Mouse (Mus musculus) heart, adult 2 months (tissue): ENCODE results near the gene Pax7.

Experiments
- CTCF ChIP-seq: fragments of 200-600 bp; IDR thresholded peaks from 2 replicates; pipeline ENCODE4 v1.8.1; 2022; ENCODE audit warnings: antibody characterized with exemption, mild to moderate bottlenecking, moderate library complexity
- EP300 ChIP-seq: fragments of 200-500 bp; IDR thresholded peaks from 2 replicates; pipeline ENCODE4 v1.6.1; 2011; ENCODE audit warnings: low read depth, low read length, control low read depth; ENCODE audit not compliant: insufficient read depth

- TF ChIP-seq CTCF (no peak), EP300 (no peak)
Observed at GRCm38 (mm10) chr4:139843456-139843855, 10.1 kb upstream of the Pax7 start.
